Comparison of ENCODE assay signal across 8 mouse cellular contexts in genomic region chr19:54115335-54115734, GRCm38 (mm10).
DNase-seq lines count a peak whose midpoint lies in the region; ATAC-seq and TF ChIP-seq lines count a peak whose summit lies in the region.

No protein-coding gene starts in this region.

- peak overlapping the region; percentile 73 for H3K4me2 ChIP-seq in heart, embryonic 13.5 days
- peak overlapping the region; percentile 63 for H3K4me2 ChIP-seq in hindbrain, embryonic 14.5 days (replicated peaks)
- H3K4me2 ChIP-seq in midbrain, embryonic 11.5 days = peak overlapping the region; percentile 46

- WGBS in heart, embryonic 13.5 days = 50% methylated on average over 4 of the region's 4 CpGs
- WGBS in hindbrain, embryonic 14.5 days = 18% methylated on average over 4 of the region's 4 CpGs
- WGBS in midbrain, embryonic 11.5 days = 37% methylated on average over 4 of the region's 4 CpGs

- no peaks in the 10 kb centered on the region for H3K36me3 ChIP-seq in heart, embryonic 13.5 days
- H3K36me3 ChIP-seq in hindbrain, embryonic 14.5 days (replicated peaks; ENCODE audit: control insufficient read depth, insufficient read depth) = no peaks in the 10 kb centered on the region
- no peaks in the 10 kb centered on the region for H3K36me3 ChIP-seq in midbrain, embryonic 11.5 days (ENCODE audit: control insufficient read depth, insufficient read depth, low read length)

- no peak for ATAC-seq in heart, embryonic 13.5 days (ENCODE audit: extremely low read depth, insufficient number of reproducible peaks, low FRiP score, low TSS enrichment)
- ATAC-seq in hindbrain, embryonic 14.5 days (ENCODE audit: low FRiP score) = no peak
- ATAC-seq in midbrain, embryonic 11.5 days (ENCODE audit: low FRiP score) = 0 out of 2 replicates have a peak, but pooled peaks have one; percentile 27

- DNase-seq in heart, postnatal 10 days = no peak
- DNase-seq in hindbrain, embryonic 14.5 days (ENCODE audit: low spot score) = no peak
- DNase-seq in midbrain, embryonic 11.5 days (ENCODE audit: low spot score, missing footprints) = no peak
- no peak for DNase-seq in embryo, embryonic 9.5 days (ENCODE audit: extremely low spot score)
- DNase-seq in urinary bladder, postnatal 10 days (ENCODE audit: low spot score) = no peak
- no peak for DNase-seq in thymus, postnatal 10 days (ENCODE audit: low spot score in 2 of 2)

- H3K9ac ChIP-seq in heart, embryonic 13.5 days = peak overlapping the region; percentile 74
- H3K9ac ChIP-seq in hindbrain, embryonic 14.5 days = peak overlapping the region; percentile 55
- peak overlapping the region; percentile 10 for H3K9ac ChIP-seq in midbrain, embryonic 11.5 days (ENCODE audit: low read length)

- no peaks in the 10 kb centered on the region for H3K9me3 ChIP-seq in heart, embryonic 13.5 days
- no peaks in the 10 kb centered on the region for H3K9me3 ChIP-seq in hindbrain, embryonic 14.5 days (ENCODE audit: control insufficient read depth, low read length)
- no peaks in the 10 kb centered on the region for H3K9me3 ChIP-seq in midbrain, embryonic 11.5 days (ENCODE audit: control insufficient read depth, low read length)

- no peak for TF ChIP-seq CTCF in cortical plate, adult 2 months (IDR thresholded peaks at IDR 0.05; ENCODE audit: extremely low read depth, insufficient read depth, low read length)

- peaks cover 13% of the 10 kb centered on the region for H3K4me1 ChIP-seq in heart, embryonic 13.5 days
- no peaks in the 10 kb centered on the region for H3K4me1 ChIP-seq in cortical plate, adult 2 months (ENCODE audit: control insufficient read depth, insufficient read depth, low read length)
- 0 out of 2 replicates have a peak, but pooled peaks cover 7% of the 10 kb centered on the region for H3K4me1 ChIP-seq in hindbrain, embryonic 14.5 days (replicated peaks; ENCODE audit: control insufficient read depth, insufficient read depth, low read length)
- H3K4me1 ChIP-seq in midbrain, embryonic 11.5 days (ENCODE audit: control insufficient read depth, insufficient read depth, low read length) = no peaks in the 10 kb centered on the region

- no peak for TF ChIP-seq POLR2A in cortical plate, adult 2 months (IDR thresholded peaks at IDR 0.05; ENCODE audit: extremely low read depth, insufficient read depth, low read length)

- H3K27me3 ChIP-seq in heart, embryonic 13.5 days (replicated peaks) = peaks cover 28% of the 10 kb centered on the region
- H3K27me3 ChIP-seq in hindbrain, embryonic 14.5 days (ENCODE audit: control insufficient read depth, insufficient read depth, low read length) = no peaks in the 10 kb centered on the region
- no peaks in the 10 kb centered on the region; the same call in 1 of the 2 replicates for H3K27me3 ChIP-seq in midbrain, embryonic 11.5 days (ENCODE audit: control insufficient read depth, insufficient read depth, low read length)

- intact Hi-C loops in heart, postnatal 10 days (cut with DNase I) = no loop called here

- no peak overlapping the region for H3K27ac ChIP-seq in heart, embryonic 13.5 days (replicated peaks)
- no peak overlapping the region for H3K27ac ChIP-seq in cortical plate, adult 2 months (ENCODE audit: insufficient read depth, low read length)
- H3K27ac ChIP-seq in hindbrain, embryonic 14.5 days = no peak overlapping the region
- no peak overlapping the region for H3K27ac ChIP-seq in midbrain, embryonic 11.5 days (ENCODE audit: low read depth, low read length)

- H3K4me3 ChIP-seq in heart, embryonic 13.5 days = peak overlapping the region; percentile 65
- H3K4me3 ChIP-seq in cortical plate, adult 2 months (ENCODE audit: insufficient read depth, low read length) = peak overlapping the region; percentile 42
- peak overlapping the region; percentile 41 for H3K4me3 ChIP-seq in hindbrain, embryonic 14.5 days (replicated peaks; ENCODE audit: low read length)
- peak overlapping the region; percentile 34 for H3K4me3 ChIP-seq in midbrain, embryonic 11.5 days (ENCODE audit: low read depth, low read length)

Comparison
In these comparisons a context has a peak if more than half of its experiments do, and no peak if none do; other contexts are left out.
1. H3K9ac ChIP-seq: peak in every context shown above with its lines; median percentile 74 in heart, embryonic 13.5 days; 55 in hindbrain, embryonic 14.5 days; 10 in midbrain, embryonic 11.5 days.